Mouse (Mus musculus) monocyte, adult 5-6 weeks (primary cell): ENCODE results near the gene Ahcyl1. TPM values are rescaled to one million over a fixed set of nuclear protein-coding genes. Genes with fewer than 3 reads are reported as not detected.
A peak's percentile ranks its signal among the peaks of the same experiment; 100 is the strongest.
"Not testable (repeated sequence)": the region's sequence is repeated elsewhere in the genome, so short reads cannot be mapped to it uniquely, and the experiment has no call there.

Experiments used
- ATAC-seq: fragments of 153-309, 156-312 bp; replicated peaks from 2 replicates; pipeline ENCODE4 v1.8.0; 2017; ENCODE audit warnings: mild to moderate bottlenecking; ENCODE audit not compliant: low TSS enrichment, insufficient number of reproducible peaks, severe bottlenecking, poor library complexity, low FRiP score
- total RNA-seq: library from RNA; stranded (forward); fragments of 200-1000, 200-491, 200-594 nt; gene quantifications from 3 replicates; pipeline ENCODE4 v1.2.3, GENCODE M21; 2017

Ahcyl1 gene
- total RNA-seq, result 42.0 to 72.7 TPM (median 53.6 TPM) in 3 replicates

DNA sequence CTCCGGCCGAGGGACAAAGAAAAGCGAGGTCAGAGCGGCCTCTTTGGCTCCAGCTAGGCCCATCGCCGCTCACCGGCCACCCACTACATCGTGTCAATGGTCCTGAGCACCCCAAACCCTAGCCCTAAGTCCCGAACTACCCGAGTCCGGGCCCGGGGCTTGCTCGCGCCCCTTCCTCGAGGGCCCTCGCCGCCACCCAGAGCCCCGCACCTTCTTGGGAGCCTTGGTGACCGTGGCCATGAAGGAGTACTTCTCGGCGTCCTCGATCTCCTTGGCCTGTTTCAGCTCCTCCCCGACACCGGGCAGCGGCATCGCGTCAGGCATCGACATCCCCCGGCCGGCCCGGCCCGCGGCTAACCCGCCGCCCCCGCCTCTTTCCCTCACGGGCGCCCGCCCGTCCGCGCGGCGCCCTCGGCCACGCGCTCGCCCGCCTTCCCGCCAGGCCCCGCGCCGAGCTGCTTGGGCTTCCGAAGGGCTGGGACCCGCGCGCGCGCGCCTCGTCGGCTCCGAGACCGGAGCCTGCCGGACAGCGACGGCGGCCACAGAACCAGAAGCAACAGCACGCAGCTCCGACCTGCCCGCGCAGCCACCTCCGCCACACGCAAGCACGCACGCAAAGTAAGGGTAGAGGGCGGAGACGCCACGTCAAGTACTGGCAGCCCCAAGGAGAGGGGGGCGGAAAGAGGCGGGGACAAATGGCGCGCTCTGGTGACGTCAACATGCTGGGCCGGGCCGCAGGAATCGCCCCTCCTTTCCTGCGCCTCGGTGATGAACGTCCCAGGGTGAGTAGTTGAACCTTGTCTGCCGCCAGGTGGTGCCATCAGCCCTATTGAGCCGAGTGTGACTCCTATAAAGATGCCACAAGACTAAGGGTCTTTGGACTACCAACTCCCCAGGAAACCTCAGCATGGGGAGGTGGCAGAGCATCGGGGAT, at the start of gene Ahcyl1:
Gene Ahcyl1, minus strand, starts transcription at position 613 of the 934 bp plus-strand sequence.
- ATAC-seq, result peak; percentile 96

DNA sequence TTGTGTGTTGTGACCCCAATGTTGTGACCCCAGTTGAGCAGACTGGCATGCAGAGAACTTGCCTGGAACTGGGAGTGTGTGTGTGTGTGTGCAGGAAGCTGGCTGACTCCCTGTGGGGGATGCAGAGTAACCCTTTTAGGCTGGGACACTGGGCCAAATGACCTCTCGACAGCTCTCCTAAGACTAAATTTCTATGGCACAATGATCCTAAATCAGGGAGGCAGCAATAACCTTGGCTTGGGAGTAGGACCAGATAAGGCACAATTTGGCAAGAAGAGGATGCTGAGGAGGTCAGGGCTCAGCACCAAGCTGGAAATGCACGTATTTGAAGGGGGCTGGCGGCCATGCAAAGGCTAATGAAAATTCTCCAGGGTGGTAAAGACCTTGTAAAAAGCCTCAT, 49.7 kb upstream of the Ahcyl1 start:
- no peak for ATAC-seq

DNA sequence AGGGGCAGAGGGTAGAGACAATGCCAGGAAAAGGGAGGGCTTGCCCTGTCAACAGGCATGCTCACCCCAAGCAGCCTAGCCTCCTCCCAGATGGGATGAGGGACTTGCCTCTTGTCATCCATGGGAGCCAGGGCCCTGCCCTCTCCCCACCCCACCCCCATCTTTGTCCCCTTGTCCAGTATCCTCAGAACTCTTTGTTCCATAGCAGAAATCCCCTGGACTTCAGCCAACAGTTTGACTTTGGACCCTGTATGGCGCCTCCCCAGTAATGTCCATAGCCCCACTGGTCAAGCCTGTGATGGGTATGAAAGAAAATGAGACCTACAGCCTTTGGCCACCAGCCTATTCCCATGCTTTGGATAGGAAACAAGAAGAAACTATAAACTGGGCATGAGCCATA, 47.3 kb upstream of the Ahcyl1 start:
- no peak for ATAC-seq

DNA sequence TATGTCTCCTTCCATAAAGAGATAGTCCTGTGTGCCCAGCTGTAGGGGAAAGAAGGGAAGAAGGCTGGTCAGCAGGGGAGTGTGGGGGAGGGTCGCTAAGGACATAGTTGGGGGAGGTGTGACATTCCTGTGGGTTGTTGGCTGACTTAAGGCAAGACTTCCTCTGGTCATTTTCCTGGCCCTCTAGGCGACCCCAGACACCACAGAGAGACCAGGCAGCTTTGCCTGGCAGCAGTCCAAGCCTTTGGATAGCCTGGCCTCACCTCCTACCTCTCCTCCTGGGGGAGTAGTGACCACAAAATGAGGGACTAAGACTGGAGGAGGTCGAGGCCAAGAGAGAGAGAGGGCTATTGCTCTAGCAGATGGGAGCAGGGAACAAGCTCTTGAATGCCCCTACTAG, 46.7 kb upstream of the Ahcyl1 start:
- no peak for ATAC-seq

DNA sequence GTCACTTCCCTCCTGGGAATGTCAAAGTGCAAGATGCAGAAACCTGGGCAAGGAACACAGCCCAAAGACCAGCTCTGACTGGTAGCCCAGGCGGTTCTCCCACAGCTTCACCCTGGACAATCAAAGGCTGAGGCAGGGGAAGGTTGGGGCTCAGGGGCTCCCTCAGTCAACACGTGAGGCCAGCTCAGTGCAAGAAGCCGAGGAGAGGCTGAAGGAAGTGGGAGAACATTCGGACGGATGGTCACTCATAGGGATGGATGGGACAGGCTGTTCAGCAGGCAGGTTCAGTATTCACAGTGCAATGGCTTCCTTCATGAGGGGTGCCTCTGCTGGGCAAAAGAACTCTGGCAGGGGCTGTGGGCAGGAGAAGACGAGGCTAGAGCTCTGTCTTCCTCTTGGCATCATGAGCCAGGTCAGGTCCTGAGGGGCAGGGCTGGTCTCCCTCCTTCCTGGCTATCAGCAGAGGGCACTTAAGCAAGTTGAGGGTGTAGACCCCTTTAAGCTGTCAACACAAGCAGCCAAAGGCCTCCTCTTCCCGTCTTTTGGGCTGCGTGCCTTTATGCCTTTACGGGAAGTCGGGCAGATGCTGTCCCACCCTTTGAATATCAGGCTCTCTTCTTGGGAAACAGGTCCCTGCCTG, 45.8 kb upstream of the Ahcyl1 start:
- no peak for ATAC-seq

DNA sequence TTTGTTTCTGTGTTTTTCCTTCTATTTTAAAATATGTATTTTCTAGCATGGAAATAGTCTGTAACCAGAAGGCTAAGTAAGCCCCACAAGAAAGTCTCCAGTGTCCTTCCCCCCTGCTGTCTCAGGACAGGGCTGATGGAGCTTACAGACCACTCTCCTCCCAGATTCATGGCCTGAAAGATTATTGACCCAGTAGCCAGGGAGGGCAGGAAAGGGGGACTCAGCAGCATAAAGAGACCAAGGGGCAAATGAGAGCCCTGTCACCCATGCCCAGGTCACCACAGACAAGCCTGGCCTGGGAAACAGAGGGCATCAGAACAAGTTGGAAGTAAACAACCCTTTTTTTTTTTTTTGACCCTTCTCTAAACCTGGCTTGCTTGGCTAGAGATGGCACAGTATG, 45.0 kb upstream of the Ahcyl1 start:
- ATAC-seq, result no peak

DNA sequence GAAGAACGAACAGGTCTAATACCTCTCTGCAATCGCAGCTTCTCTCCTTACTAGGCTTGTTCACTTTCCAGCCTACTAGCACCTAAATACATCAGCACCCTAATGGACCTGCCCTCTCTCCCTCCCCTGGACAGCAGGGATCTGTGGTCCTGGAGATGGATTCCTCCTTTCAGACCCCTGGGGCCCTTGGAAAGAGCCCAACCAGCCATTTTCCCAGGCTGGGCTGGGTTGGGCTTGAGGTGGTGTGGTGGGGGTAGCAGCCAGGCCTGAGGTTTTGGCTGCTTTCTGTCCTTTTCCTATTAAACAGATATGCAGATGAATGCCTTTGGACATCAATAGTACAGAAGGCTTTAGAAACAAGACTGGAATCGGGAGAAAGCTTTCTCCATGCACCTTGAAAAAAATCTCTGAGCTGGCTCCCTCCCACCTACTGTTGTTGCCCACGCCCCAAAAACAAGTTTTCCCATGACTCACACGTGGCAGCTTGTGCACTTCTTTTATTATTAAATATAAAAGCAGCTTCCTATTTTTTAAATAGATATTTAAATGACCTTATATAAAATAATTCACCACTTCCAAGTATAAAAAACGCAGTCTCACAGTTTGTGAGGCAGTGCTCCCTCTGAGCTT, 44.3 kb upstream of the Ahcyl1 start:
- ATAC-seq, result no peak

DNA sequence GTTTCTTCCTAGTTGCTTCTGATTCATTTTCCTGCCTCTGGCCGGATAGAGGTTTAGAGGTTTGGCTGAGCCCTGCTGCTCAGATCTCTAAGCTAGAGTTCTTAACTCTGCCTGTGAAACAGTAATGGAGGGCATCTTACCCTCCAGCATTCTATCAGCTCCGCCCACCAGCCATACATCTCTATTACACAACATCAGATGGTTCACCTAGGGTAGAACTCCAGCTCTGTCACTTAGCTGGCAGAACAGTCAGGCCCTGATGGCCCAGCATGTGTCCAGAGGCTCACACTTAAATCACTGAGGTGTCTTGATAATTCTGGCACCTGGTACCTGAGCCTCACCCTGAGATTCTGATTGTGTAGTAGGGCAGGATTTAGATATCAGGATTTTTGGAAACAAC, 43.6 kb upstream of the Ahcyl1 start:
- ATAC-seq, result no peak

DNA sequence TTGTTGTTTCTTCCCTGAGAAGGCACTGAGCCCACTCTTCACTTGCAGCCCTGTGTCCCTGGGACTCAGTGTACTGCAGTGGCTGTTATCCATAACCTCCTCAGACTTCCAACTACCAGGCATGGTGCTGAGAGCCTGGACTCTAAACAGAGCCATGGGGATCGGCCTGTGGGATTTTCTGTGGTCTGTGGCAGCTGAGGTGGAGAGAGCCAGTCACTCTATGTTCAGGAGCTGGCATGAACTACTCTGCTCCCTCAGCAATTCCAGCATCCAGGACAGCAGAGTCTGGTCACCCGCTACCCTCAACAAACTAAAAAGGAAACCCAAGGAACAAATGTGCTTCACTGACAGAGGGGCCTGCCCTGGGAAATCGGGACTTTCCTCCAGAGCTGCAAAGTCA, 43.1 kb upstream of the Ahcyl1 start:
- ATAC-seq, result no peak

DNA sequence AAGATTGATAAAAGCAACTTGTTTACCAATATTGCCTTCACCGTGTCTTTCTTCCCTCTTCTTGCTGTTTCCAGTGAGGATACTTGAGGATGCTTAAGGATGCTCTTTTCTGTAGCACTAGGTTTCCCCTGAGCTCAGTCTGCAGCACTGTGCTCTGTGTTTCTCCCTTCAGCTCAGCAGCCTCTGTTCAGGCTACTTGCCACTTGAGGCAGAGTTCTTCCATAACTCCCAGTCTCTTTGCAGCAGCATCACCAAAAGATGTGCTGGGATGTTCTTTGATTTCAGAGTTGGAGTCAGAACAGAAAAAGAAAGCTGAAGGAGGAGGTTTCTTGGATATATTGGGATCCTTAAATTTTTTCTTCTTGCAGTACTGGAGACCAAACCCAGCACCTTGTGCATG, 42.3 kb upstream of the Ahcyl1 start:
- ATAC-seq, result no peak

DNA sequence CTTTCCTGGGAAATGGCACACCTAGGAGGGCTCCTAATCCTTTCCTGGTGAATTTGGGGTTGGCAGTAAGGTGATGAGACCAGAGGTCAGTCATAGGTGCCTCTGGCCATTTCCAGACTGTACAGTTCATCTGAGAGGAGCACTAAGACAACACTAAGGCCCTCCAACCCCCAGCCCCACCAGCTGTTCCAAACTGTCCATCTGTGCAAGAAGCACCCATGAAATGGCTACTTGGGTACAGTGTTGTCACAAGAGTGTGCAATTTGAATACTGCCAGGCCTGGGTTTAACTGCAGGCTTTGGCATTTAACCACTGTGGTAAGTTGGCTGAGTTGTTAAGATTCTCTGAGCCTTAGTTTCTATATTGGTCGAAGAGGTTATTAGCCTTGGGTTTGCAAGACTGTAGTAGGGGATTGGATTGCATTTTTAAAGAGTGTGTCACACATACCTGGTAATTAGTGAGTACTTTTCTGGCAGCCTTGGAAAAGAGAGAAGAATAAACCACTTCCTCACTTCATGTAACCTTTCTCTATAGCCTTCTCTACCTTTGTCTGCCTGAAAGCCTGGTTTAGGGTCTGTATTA, 41.3 kb upstream of the Ahcyl1 start:
- no peak for ATAC-seq

DNA sequence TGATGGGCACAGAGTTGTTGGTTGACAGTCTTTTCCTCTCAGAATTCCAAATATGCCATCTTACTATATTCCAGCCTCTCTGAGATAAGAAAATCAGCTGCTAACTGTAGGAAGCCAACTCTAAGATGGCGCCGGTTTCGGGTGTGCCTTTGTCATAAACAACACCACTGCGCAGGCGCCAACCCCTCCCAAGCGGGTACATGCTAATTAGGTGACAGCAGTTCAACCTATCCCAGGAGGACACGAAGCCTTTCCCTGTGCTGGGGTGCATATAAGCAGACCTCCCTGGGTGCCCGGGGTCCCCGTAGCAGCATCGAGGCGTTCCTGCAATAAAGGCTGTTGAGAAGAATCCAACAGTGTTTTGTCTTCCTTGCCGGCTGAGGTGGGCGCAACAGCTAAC, 39.3 kb upstream of the Ahcyl1 start:
- ATAC-seq, result not testable (repeated sequence)

DNA sequence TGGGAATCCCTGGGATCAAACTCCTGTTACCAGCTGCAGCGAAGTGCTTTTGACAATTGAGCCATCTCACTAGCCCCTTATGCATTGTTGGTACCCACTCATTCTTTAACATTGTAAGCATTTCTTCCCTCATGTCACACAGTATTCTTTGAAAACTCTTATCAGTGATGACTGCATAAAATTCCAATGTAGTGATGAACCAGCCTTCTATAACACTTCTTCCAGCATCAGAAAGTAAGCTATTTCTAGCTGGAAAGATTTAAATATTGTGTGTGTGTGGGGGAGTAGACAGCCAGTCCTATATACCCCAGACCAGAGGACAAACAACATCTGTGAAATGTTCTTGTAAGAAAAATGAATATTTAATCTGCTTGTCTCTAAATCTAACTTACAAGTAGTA, 37.0 kb upstream of the Ahcyl1 start:
- ATAC-seq, result no peak

DNA sequence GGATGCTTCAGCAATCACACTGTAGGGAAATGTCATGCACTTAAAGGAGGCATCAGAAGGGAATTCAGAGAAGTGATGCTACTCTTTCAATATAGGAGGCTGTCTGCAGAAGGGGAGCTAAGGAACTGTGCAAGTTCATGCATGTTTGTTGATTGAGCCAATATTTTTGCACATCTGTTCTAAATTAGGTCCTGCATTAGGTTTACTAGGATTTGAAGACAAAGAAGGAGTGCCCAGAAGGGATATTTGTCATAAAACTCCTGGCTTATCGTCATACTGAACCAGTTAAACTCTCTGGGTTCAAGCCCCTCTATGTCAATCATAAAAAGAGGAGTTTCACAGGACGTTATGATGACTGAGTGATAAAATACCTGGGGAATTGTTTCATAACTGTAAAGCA, 33.9 kb upstream of the Ahcyl1 start:
- no peak for ATAC-seq

DNA sequence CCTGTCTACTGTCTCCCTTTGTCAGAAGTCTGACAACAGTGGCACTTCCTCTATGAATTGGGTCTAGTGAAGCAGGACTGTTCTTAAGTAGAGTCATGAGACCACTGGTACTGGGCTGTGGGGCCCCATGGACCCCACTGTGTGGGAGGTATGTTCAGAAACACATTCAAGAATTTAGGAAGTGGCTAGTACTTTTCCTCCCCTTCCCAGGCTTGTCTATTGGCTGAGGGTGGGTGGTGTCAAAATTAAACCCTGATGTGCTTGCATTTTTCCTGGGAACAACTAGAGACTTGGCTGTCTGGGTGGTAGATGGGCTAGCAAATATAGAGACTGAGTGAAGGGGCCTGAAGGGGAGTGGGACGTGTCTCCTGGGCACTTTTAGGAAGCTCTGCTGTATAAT, 32.1 kb upstream of the Ahcyl1 start:
- ATAC-seq, result no peak

DNA sequence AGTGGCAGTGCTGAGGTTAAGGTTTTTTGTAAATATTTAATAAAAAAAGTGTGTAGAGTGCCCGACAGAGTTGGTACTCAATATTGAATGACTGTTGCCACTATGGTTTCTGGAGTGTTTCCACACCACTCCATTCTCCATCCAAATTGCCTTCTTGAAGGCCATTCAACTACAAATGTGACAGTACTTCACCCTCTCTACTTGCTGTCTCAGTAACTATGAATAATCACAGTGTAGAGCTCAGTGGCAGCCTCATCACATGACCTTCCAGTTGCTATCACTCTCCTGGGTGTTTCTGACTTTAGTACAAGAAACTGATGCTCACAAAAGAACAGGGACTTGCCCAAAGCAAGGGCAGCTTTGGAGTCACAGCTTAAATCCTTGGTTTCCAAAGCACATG, 19.6 kb upstream of the Ahcyl1 start:
- no peak for ATAC-seq

DNA sequence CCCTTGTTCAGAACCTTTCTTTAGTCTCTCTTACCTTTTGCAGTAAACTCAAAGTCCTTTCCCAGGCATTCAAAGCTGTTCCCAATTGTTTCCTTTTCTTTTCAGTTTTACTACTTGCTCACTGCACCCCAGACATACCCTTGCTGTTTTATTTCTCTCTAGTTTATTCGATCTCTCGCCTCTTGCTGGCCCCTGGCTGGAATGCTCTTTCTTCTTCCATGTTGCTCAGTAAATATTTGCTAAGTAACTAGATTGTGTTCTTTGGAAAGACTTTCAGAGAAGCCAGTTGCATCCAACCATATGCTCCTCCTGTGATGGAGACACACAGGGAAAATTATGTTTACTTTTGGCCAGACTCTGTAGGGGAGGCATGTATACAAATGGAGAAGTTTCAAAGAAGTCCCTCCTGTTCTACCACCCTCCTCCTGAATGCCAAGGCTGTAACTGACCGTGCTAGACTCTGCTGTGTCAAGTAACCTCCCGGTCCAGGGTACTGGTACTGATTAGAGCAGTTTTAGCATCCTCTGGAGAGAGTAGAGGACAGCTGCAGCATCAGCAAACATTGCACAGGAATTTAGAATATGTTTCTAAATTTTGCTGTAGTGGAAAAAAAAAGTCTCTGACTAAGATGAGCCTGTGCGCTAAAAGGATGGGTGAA, 18.0 kb upstream of the Ahcyl1 start:
- no peak for ATAC-seq

DNA sequence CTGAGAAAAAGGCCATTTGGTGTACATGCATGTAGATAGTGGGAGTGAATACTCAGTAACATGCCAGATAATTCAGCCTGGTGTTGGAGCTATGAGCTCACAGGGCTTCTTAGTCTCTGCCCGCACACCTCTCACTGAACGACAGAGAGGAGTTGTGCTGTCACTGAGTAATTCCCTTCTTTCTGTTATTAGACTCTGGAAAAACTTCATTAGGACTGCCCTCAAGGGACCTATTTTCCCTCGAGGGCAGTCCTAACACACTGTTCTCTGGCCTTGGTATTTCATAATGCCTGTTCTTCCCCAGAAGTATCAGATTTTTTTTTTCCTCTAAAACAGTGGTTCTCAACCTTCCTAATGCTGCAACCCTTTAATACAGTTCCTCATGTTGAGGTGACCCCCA, 15.7 kb upstream of the Ahcyl1 start:
- ATAC-seq, result no peak

DNA sequence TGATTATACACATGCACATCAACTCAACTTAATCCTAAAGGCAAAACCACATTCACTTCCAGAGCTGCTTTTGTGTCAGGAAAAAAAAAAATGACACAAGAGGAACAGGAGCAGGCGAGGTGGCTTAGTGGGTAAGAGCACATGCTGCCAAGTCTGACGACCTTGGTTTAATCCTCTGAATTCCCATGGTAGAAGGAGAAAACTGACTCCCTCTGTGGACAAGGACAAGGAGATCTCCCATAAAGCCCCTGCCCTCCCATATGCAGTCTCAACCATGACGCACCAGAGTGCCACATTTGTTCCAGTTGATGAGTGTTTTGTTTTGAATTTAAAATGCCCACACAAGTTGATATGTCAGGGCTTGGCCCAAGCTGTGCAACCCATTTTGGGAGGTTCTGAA, 12.8 kb upstream of the Ahcyl1 start:
- no peak for ATAC-seq
